Mouse (Mus musculus) hindbrain, embryonic 11.5 days (tissue): ENCODE measurements around the gene Gphn. TPM values are rescaled to one million over a fixed set of nuclear protein-coding genes. Genes with fewer than 3 reads are reported as not detected.

Experiments used
- ATAC-seq: fragments of 200-750 bp; cut with Nextera tagmentation; 2 replicates; pipeline ENCODE4 v1.8.0; 2017; ENCODE audit warnings: mild to moderate bottlenecking, moderate TSS enrichment, moderate library complexity; ENCODE audit not compliant: low FRiP score
- DNase-seq: peaks from one replicate; pipeline ENCODE4 v3.0.0-alpha.2; 2015; ENCODE audit warnings: low spot score
- H3K27ac ChIP-seq: fragments of 300-500 bp; sonication (generic); 2 replicates; pipeline ENCODE4 v1.5.1; 2014; ENCODE audit warnings: mild to moderate bottlenecking, low read depth, low read length
- H3K27me3 ChIP-seq: fragments of 300-500 bp; sonication (generic); 2 replicates; pipeline ENCODE4 v1.6.1; 2014; ENCODE audit warnings: mild to moderate bottlenecking, low read length, moderate library complexity, mixed read lengths; ENCODE audit not compliant: control insufficient read depth, insufficient read depth
- H3K36me3 ChIP-seq: fragments of 300-500 bp; sonication (generic); 2 replicates; pipeline ENCODE4 v1.6.1; 2014; ENCODE audit warnings: mild to moderate bottlenecking, low read length, moderate library complexity, mixed read lengths; ENCODE audit not compliant: control insufficient read depth, insufficient read depth
- H3K4me1 ChIP-seq: fragments of 300-500 bp; sonication (generic); replicated peaks from 2 replicates; pipeline ENCODE4 v1.6.1; 2014; ENCODE audit warnings: low read length, mixed read lengths; ENCODE audit not compliant: control insufficient read depth, insufficient read depth
- H3K4me2 ChIP-seq: fragments of 300-500 bp; sonication (generic); replicated peaks from 2 replicates; pipeline ENCODE4 v1.6.1; 2014; ENCODE audit warnings: mild to moderate bottlenecking, low read depth, low read length
- H3K4me3 ChIP-seq: fragments of 300-500 bp; sonication (generic); 2 replicates; pipeline ENCODE4 v1.5.1; 2014; ENCODE audit warnings: low read depth, low read length
- H3K9ac ChIP-seq: fragments of 300-500 bp; sonication (generic); 2 replicates; pipeline ENCODE4 v1.6.1; 2014; ENCODE audit warnings: low read depth, low read length
- H3K9me3 ChIP-seq: fragments of 300-500 bp; sonication (generic); 2 replicates; pipeline ENCODE4 v1.6.1; 2016; ENCODE audit warnings: low read length; ENCODE audit not compliant: control insufficient read depth
- WGBS: fragments of 180-500 bp; shearing (Covaris S2); extraction: QIAGEN DNeasy Blood & Tissue Kit; methylation state at CpG from one replicate; pipeline ENCODE4 v1.1.7; 2014; 5-methylcytosine and 5-hydroxymethylcytosine counted together
- polyA plus RNA-seq: library from polyadenylated mRNA; unstranded; fragments of >200 nt; fragmentation: Nextera tagmentation; extraction: Ambion mirVana; gene quantifications from 2 replicates; pipeline ENCODE4 v1.2.1, GENCODE M21; 2014

Gphn gene
- polyA plus RNA-seq, 1 experiment from 2014 or later: 22.5 TPM

GRCm38 (mm10) chr12:78659718-78660304, 433.6 kb downstream of the Gphn start:
- H3K9me3 ChIP-seq: no peaks in the 10 kb centered on the region
- H3K27ac ChIP-seq: no peak overlapping the region
- H3K4me3 ChIP-seq: no peak overlapping the region
- no peaks in the 10 kb centered on the region for H3K27me3 ChIP-seq
- no peak overlapping the region for H3K4me2 ChIP-seq
- H3K9ac ChIP-seq: no peak overlapping the region
- DNase-seq (no peak), ATAC-seq (no peak)
- H3K4me1 ChIP-seq: no peaks in the 10 kb centered on the region
- 77% methylated on average over 2 of the region's 2 CpGs for WGBS
- H3K36me3 ChIP-seq: no peaks in the 10 kb centered on the region

- no peak overlapping the region for H3K4me3 ChIP-seq
- no peak overlapping the region for H3K9ac ChIP-seq
- H3K9me3 ChIP-seq: no peaks in the 10 kb centered on the region
- no peaks in the 10 kb centered on the region for H3K36me3 ChIP-seq
- WGBS: 91% methylated on average over 5 of the region's 5 CpGs
- H3K4me2 ChIP-seq: no peak overlapping the region
- H3K27ac ChIP-seq: no peak overlapping the region
- H3K4me1 ChIP-seq: no peaks in the 10 kb centered on the region
- no peaks in the 10 kb centered on the region for H3K27me3 ChIP-seq
- DNase-seq: no peak
- no peak for ATAC-seq
Measured at GRCm38 (mm10) chr12:78678101-78678806, 452.1 kb downstream of the Gphn start.

DNA sequence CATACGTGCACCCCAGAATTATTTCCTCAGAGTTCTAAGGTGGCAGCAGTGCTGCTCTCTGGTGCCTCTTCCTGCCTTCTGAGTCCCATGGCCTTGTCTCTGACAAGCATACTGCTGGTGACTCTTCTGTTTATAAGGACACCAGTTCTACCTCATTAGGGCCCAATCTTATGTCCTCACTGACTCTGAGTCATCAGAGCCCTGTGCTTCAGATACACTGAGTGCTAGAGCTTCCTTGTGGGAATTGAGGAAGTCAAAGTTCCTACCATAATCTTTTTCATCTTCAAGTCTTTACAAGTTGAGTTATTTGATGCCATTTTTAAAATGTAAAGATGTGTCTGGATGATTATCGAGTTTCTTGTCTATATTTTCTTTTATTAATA, 452.6 kb downstream of the Gphn start:
- Histone ChIP-seq H3K27ac (no peak overlapping the region), H3K4me1 (no peaks in the 10 kb centered on the region), H3K4me3 (no peak overlapping the region), H3K4me2 (no peak overlapping the region), H3K9ac (no peak overlapping the region), H3K9me3 (no peaks in the 10 kb centered on the region), H3K36me3 (no peaks in the 10 kb centered on the region), H3K27me3 (no peaks in the 10 kb centered on the region)
- WGBS: 91% methylated on average over 2 of the region's 2 CpGs
- ATAC-seq: no peak
- no peak for DNase-seq

DNA sequence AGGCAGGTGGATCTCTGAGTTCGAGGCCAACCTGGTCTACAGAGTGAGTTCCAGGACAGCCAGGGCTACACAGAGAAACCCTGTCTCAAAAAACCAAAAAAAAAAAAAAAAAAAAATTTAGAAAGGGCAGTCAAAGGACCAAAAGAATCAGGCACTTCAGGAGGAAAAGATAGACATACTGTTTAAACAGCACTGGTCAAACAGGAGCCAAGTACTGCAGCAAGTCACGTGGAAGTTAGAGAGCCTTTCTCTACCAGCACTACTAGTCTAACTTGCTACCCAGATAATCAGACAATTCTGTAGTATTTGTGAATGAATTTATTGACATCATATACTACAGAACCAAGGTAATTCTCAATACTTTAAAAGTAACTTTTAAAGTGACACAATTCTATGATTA, 454.9 kb downstream of the Gphn start:
- Histone ChIP-seq H3K4me2 (no peak overlapping the region), H3K4me3 (no peak overlapping the region), H3K27ac (no peak overlapping the region), H3K9ac (no peak overlapping the region), H3K36me3 (no peaks in the 10 kb centered on the region), H3K9me3 (no peaks in the 10 kb centered on the region), H3K27me3 (no peaks in the 10 kb centered on the region), H3K4me1 (no peaks in the 10 kb centered on the region)
- WGBS: 89% methylated on average over 2 of the region's 2 CpGs
- no peak for DNase-seq
- ATAC-seq: no peak

GRCm38 (mm10) chr12:78682279-78682678, 456.1 kb downstream of the Gphn start:
- WGBS: 82% methylated on average over 4 of the region's 4 CpGs
- no peak overlapping the region for H3K27ac ChIP-seq
- no peak for ATAC-seq

GRCm38 (mm10) chr12:78685669-78686215, 459.6 kb downstream of the Gphn start:
- Histone ChIP-seq H3K36me3 (no peaks in the 10 kb centered on the region), H3K27ac (no peak overlapping the region), H3K4me2 (no peak overlapping the region), H3K9ac (no peak overlapping the region), H3K4me3 (no peak overlapping the region), H3K4me1 (no peaks in the 10 kb centered on the region), H3K27me3 (no peaks in the 10 kb centered on the region), H3K9me3 (no peaks in the 10 kb centered on the region)
- ATAC-seq: no peak
- DNase-seq: no peak
- WGBS: 85% methylated on average over 1 of the region's 1 CpGs

More at GRCm38 (mm10) chr12:78682279-78682678, 456.1 kb downstream of the Gphn start:
- Histone ChIP-seq H3K27me3 (no peaks in the 10 kb centered on the region), H3K36me3 (no peaks in the 10 kb centered on the region), H3K4me1 (no peaks in the 10 kb centered on the region), H3K9ac (no peak overlapping the region), H3K9me3 (no peaks in the 10 kb centered on the region), H3K4me2 (no peak overlapping the region), H3K4me3 (no peak overlapping the region)
- DNase-seq: no peak

GRCm38 (mm10) chr12:78688876-78689275, 462.7 kb downstream of the Gphn start:
- WGBS: 91% methylated on average over 5 of the region's 5 CpGs

GRCm38 (mm10) chr12:78691325-78691724, 465.1 kb downstream of the Gphn start, which contains the start of gene Fam71d:
Fam71d (plus strand) TSS chr12:78691535.
- 84% methylated on average over 1 of the region's 1 CpGs for WGBS
- H3K27me3 ChIP-seq: no peaks in the 10 kb centered on the region
- H3K4me1 ChIP-seq: no peaks in the 10 kb centered on the region
- no peak within 1 kb of the TSS for H3K4me3 ChIP-seq
- DNase-seq (no peak), ATAC-seq (no peak)
- no peak within 1 kb of the TSS for H3K4me2 ChIP-seq
- no peak within 1 kb of the TSS for H3K27ac ChIP-seq
- no peaks in the 10 kb centered on the region for H3K9me3 ChIP-seq
- H3K36me3 ChIP-seq: no peaks in the 10 kb centered on the region
- no peak within 1 kb of the TSS for H3K9ac ChIP-seq

More at GRCm38 (mm10) chr12:78688876-78689275, 462.7 kb downstream of the Gphn start:
- Histone ChIP-seq H3K36me3 (no peaks in the 10 kb centered on the region), H3K9me3 (no peaks in the 10 kb centered on the region), H3K4me2 (no peak overlapping the region), H3K27me3 (no peaks in the 10 kb centered on the region), H3K9ac (no peak overlapping the region), H3K4me3 (no peak overlapping the region), H3K27ac (no peak overlapping the region), H3K4me1 (no peaks in the 10 kb centered on the region)
- ATAC-seq (no peak), DNase-seq (no peak)

DNA sequence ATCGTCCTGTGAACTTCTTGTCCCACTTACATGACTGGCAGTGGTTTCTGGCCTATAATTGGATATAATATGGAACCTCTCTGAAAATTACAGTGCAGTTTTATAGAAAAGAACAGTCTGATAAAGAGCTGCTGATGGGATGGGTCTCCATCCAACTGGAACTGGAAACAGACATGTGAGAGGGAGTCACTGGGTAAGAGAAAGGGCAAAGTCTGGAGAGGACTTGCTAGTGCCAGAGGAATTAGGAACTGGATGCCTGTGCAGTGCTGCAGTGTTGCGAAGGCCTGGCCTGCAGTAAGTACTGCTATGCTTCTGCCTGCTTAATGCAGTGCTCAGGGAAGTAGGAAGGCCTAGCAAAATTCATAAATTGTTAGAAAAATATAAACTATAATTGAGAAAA, 467.1 kb downstream of the Gphn start:
- no peak overlapping the region for H3K27ac ChIP-seq
- H3K9me3 ChIP-seq: no peaks in the 10 kb centered on the region
- H3K36me3 ChIP-seq: no peaks in the 10 kb centered on the region
- DNase-seq (no peak), ATAC-seq (no peak)
- no peak overlapping the region for H3K4me3 ChIP-seq
- 89% methylated on average over 2 of the region's 2 CpGs for WGBS
- H3K27me3 ChIP-seq: no peaks in the 10 kb centered on the region
- no peak overlapping the region for H3K4me2 ChIP-seq
- H3K4me1 ChIP-seq: no peaks in the 10 kb centered on the region
- no peak overlapping the region for H3K9ac ChIP-seq
